Mouse (Mus musculus) regulatory T cell (primary cell): ENCODE data around the gene Arhgap18.

Experiments
- in situ Hi-C: fragments of 300-600 bp; cut with MboI, MseI; formaldehyde crosslinking; loops from one replicate; pipeline ENCODE4 v1.15.1; 2025; ENCODE audit warnings: high pct_unique_total_duplicates

Arhgap18 gene

DNA sequence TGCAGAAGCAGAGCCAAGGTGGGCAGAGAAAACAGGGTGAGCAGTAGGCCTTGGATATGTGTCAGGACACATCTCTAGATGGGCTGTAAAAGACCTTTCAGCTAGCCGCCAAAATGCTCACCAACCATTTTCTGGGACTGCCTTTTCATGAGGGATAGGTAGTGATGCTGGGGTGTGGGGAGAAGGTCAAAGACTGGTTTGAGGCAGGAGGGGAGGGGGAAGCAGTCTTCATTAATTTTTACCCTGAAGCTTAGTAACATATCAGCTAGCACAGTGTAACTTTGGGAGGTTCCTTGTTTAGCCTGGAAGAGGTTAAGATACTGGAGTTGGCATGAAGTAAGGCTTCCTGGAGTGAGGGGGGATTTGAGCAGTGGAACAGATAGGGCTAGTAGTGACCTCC is 21.0 kb downstream of the Arhgap18 start:
- in situ Hi-C loops, result no loop called here

DNA sequence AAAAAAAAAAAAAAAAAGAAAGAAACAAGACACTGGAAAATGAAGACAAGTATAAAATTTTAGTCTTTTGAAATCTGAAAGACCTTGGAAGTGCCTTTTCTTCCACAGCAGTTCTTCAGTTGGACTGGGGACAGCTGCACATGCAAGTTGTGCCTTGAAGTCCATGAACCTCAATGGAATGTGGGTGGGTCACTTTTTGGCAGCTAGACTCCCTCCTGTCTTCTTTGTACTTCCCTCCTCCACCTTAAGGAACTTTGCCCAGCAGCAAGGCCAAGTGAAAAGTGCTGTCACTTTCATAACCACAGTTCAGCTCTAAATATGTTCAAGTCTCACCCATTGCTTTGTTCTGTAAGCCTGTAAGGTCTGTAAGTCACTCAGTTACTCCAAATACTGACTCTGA is 23.2 kb downstream of the Arhgap18 start:
- in situ Hi-C loops, result no loop called here

DNA sequence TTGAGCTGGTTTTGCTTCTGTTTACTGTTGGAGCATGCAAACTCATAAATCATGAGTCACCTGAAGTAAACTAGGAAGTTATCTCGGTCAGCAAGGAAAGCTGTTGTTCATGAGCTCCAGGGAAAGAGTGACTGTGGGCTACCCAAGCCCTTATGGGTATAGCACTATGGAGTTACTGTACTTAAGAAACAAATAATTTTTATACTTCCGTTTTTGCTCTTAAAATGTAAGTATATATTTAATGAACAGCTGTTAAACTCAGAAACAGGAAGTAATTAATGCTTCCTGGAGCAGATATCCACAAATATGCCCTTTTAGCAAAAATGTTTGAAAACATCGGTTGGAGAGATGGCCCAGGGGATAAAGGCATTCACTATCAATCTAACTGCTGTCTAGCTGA is 27.4 kb downstream of the Arhgap18 start:
- in situ Hi-C loops, result no loop called here

DNA sequence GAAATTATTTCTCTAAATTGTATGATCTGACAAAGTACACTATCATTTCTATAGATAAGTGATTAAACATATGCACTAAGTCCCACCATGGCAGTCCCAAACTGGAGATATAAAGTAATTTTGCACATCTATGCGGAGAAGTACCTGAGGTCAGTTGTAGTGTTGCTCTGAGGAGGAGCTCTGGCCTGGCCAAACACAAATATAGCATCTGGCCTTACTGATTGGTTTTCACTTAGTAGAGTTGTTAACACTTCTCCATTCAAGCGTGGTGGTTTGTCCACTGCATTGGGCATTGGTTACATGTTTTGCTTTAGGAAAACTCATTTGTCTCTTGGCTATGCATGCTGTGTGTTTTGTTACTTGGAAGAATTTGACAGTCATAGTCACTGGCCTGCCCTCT is 36.5 kb downstream of the Arhgap18 start:
- in situ Hi-C loops, result no loop called here

DNA sequence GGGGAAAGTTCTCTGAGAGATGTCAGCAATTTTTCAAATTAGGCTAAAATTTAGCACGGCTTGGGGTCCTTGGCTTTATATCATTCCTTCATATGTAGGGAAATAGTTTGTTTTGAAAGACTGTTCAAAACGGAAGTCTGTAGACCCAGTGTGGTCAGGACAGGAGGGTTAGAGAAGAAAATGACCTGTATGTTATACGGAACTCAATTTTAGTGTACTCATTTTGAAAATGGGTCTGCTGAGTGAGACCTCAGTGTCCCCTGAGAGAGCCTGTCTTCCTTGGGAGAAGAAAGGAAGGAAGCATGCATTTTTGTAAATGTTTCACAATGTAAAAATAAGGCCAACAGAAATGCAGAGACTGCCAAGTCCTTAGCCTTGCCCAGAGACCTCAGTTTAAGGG is 38.6 kb downstream of the Arhgap18 start:
- in situ Hi-C loops, result no loop called here

DNA sequence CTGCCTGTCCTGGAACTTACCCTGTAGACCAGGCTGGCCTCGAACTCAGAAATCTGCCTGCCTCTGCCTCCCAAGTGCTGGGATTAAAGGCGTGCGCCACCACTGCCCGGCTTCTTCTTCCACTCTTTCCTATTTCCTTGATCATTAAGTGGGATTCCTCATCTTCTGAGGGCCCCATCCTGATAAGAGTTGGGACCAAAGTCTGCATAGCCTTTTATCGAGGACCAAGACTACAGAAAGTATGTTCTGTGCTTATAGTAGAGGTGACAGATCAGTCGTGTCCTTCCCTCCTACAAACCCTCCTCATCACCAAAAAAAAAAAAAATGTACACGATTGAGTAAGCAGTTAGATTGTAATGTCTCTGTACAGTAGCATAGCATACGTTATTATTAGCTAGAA is 39.8 kb downstream of the Arhgap18 start:
- in situ Hi-C loops, result no loop called here

DNA sequence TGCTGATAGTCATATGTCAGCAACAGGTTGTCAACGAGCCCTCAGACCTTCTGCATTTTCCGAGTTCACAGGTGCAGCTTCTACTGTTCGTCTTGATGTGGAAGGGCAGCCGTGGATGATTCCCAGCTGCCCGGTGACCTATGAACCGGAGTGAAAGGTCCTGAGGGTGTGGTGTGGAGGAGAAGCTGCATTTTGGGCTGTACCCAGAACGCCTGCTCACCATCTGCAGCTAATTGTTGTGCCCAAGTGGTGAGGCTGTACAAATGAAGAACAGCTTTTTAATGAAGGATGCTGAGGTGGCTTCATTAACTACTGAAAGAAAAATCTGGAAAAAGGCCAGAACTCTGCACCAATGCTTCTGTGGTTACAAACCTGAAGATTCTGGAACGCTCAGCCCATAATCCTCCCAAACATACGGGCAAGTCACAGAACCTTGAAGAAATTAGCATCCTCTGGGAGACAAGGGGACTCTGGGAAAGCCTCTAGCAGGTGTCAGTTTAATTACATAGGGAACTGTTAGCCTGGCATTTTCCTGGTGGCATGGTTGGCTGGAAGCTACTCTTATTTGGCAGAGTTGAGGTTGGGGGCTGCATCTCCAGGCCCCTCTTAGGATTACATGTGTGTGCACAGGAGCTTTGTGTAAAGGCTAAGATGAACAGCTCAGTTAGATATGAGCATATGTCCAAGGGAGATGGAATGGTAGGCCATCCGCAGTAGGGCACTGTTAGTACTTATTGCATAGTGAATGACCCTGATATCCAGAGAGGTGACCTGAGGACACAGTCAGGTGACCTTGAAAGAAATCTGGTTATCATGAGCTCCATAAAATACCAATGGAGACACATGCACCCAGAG is 43.4 kb downstream of the Arhgap18 start:
- in situ Hi-C loops, result no loop called here

DNA sequence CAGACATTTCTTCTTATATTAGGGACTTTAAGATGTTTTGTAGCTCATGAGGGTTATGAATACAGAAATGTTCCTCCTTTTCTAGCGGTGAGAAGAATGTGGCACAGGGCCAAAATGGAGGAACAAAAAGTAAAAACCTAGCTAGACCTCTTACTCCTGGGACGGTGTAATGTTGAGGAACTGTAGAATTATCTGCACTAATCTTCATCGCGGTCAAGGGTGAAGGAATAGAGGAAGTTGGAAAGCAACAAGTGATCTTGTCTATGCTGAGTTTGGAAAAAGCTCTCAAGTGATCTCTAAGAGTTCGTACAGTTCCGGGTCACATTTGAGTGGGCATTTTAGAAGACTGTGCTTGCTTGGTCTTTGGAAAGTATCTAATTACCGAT is 44.1 kb downstream of the Arhgap18 start:
- in situ Hi-C loops, result no loop called here

DNA sequence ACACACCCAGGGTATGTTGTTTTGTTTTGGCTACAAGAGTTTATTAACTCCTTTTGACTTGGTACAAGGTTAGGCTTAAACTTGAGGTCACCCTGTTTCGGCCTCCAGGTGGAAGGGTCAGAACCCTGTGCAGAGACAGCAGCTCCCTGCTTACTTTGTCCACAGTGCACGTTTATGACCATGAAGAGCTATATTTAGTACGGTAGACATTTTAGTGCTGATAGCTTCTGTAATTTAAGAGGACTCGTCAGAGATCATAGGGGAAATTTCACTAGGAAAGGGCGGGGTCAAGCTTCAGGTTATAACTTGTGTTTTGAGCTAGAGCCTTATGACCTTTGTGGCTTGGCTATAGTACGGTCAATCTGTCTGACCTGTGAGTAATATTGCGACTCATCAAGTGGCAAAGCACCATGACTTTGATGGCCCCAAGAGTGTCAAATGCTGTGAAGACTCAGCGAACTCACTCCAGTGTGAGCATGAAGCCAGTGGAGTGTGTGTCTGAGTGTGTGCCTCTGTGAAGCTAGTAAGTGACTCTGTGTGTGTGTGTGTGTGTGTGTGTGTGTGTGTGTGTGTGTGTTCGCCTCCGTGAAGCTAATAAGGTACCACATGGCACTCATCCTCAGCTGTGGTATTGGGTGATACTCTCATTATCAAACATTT is 45.7 kb downstream of the Arhgap18 start:
- in situ Hi-C loops, result no loop called here

DNA sequence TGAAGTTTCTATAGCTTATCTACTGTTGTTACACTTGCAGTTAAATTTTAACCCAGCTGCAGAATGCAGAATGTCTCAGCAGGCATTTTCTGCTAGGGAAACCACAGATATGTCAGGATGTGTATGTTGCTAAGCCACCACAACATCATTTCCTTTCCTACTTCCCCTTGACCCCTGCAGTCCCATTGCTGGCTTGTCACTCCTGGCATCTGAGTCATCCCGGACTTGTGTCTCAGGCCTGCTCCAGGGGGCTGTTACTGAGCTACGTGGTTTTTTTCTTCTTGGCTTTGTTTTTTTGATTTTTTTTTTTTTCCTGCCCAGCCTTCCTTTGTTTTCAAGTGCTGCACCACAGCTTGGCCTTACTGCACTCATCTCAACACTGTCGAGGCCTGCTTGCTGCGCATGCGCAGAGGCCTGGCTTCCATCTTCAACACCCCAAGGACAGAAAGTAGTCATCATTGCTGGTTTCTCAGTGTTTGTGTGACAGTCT is 46.4 kb downstream of the Arhgap18 start:
- in situ Hi-C loops, result no loop called here

DNA sequence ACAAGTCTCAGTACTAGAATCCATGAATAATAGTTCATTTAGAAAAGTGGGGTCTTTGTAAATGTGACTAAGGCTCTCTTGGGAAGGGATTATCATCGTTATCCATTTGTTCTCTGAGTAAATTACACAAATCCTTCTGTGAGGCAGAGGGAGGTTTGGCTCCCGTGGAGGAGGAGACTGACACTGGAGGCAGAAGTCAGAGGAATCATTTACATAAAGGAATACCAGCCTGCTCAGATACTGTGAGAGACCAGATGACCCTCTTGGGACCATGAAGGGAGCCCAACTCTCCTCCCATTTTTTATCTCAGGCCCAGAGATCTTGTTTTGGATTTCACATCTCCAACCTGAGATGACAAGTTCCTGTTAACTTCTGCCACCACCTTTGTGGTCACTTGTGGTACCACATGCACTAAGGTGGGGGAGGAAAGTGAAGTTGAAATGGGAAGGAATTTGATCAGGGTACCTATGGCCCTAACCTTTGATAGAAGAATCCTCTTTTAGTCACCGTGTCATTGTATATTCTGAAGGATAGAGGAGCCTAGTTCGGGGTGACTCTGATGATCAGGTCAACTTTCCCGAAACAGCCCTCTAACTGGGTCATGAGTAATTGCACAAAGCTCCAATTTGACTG is 51.2 kb downstream of the Arhgap18 start:
- in situ Hi-C loops, result no loop called here

DNA sequence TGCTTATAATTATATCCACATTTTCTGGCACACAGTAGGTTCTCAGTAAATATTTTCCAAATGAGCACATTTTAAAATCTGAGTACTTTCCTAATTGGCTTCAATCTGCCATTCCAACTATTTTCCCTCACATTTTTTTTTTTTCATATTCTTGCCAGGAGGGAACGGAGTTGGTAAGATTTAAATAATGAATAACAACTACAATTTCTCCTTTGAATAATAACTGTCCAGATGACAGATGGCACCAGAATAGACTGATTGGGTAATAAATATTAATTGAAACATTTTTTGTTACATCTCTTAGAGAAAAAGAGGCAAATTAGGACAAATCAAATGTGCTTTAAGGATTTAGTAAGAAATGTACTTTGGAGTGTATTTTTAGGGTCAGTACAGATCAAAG is 51.8 kb downstream of the Arhgap18 start:
- in situ Hi-C loops, result no loop called here

DNA sequence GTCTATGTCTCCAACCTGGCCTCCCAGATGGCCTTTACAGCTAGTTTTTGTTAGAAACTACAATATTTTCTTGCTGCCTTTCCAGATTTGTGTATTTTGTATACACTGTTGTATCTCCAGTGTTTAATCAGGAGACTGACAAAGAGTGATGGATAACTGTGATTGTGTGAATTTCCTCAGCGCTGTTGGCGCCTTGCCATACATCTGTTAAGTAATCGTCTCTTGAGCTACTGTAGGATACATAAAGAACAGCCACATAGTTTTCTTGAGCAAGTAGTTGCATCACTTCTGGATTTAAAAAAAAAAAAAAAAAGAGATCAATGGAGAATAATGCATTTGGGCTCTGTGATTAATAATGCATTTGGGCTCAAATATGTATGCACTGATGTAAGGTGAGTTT is 52.9 kb downstream of the Arhgap18 start:
- in situ Hi-C loops, result no loop called here

DNA sequence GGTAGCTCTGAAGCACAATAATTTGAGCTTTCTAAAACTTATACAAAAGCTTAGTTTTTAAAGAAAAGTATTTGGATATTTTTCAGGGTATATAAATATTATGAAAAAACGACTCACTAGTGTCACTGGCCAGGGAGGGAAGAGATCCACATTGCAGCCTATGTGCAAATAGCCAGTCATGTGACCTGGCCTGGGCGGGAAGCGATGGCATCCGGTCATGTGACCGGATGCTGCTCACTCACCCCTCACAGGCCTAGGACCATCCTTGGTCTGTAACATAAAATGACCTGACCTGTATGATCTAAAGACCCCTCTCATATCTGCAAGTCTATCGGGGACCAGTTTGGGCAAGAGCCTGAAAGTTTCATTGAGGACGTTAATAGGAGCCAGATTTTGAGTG is 56.8 kb downstream of the Arhgap18 start:
- in situ Hi-C loops, result no loop called here

DNA sequence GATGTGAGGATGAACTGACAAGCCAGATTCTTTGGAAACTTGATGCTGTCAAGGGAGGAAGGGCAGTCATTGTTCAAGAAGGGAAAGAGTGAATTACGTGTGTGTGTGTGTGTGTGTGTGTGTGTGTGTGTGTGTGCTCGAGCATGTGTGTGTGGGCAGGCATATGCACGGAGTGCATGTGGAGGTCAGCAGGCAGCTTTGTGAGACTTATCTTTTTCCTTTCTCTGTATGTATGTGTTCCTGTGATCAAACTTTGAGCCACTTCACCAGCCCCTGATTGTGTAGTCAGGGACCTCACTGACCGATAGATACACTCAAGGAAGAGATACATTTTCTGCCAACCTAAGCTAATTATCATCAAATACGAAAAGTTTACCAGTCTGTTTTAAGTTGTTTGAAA is 57.6 kb downstream of the Arhgap18 start:
- in situ Hi-C loops, result no loop called here

DNA sequence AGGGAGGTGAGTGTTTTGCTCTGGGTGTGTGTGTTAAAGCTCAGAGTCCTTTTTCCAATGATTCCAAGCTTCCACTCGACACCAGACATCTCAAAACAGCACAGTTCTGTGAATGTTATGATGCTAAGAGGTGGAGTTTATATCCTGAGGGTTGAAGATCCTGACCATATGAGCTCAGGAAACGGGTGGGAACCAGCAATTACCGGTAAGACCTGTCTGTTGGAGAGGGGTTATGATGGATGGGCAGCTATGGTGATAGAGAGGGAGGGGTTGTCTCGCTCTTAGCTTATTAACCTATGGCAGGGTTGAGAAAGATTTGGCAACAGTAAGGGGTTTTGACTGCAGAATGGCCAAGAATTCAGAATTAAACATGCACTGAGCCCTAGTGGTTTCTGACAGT is 58.1 kb downstream of the Arhgap18 start:
- in situ Hi-C loops, result no loop called here

DNA sequence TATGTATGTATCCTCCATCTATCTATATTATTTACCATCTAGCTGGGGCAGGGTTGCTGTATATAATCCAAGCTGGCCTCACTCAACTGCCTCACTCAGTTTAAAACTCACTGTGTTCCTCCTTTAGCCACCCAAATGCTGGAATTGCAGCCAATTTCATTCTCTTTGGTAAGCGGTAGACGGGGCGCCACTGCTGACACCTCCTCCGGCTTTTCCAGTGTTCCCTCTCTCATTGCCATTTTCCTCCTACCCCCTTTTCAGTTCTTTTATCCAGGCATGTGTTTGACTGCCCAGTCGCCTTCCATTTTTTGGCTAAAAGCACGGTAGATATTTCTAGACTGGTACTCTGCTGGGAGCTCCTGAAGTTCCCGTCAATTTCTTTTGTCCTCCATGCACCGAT is 62.4 kb downstream of the Arhgap18 start:
- in situ Hi-C loops, result no loop called here

DNA sequence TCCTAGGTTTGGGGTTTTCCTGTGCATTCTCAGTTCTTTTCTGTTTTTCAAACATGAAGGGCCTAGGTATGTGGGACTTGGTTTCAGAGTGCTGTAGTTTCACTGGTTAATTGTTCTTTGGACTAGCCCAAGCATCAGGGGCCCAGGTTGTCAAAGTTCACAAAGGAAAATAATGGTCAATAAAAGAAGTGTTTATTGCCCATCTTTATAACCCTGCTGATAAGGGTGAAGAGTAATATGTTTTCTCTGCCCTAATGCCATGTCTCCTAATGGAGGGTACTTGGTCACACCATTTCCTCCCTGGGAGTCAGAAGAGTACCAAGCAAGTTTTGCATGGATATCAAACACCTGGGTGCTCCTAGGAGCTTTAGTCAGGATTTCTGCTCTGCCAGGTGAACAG is 67.1 kb downstream of the Arhgap18 start:
- in situ Hi-C loops, result no loop called here

DNA sequence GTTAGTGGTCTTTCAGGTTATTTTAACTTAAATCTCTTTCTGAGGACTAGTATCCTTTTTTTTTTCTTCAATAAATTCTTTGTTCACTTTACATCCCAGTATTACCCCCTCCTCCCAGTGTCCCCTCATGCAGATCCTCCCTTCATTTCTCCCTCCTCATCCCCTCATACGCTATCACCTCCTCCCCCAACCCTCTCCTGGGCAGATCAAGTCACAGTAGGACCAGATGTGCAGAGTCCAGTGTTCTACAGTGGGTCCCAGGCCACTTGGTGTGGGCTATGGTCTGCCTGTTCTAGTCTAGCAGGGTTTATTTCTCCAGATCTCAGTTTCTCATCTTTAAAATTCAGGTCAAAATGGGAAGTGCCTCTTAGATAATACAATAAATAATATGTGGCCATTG is 67.7 kb downstream of the Arhgap18 start:
- in situ Hi-C loops, result no loop called here

DNA sequence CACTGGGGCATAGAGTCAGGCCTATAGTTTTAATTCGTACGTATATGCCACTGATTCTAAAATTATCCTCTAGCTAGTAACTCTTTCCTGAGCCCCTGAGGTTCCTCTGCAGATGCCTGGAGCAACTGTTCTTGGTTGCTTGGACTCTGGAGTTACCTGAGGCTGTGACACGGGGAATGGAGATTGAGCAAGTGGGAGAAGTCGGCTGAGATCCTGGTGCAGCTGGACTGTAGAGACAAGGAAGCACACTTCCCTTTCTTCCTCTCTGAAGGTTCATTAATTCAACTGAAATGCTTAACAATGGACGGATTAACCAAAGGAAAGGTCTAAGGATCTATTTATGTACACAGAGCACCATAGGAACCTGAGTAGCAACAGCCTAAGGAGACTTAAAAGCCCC is 70.8 kb downstream of the Arhgap18 start:
- in situ Hi-C loops, result no loop called here

DNA sequence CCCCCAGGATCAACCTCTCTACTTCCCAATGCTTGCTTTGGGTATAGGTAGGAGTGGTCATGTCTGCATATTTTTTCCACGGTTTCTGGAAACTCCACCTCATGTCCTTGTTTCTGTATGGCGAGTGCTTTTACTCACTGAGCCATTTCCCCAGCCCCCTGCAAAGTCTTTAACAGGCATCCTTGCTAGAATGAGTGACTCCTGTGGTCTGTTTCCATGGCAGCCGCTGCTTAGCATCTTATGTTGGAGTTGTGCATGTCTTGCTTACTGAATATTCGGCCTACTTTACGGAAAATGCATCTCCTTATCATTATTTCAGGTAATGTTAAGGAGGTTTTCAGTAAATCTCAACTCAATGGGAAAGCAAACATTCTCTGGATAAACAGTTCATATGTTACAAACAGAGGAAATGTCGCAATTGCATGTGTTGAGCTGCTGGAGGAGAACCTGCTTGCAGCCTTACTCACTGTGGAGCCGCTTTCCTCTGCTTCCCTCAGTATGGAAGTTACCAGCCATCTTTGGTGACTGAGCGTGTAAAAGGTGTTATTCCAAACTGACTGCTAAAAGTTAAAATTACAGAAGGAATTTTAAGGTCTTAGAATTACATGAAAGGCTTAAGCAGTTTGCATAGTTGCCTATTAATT is 72.1 kb downstream of the Arhgap18 start:
- in situ Hi-C loops, result no loop called here

DNA sequence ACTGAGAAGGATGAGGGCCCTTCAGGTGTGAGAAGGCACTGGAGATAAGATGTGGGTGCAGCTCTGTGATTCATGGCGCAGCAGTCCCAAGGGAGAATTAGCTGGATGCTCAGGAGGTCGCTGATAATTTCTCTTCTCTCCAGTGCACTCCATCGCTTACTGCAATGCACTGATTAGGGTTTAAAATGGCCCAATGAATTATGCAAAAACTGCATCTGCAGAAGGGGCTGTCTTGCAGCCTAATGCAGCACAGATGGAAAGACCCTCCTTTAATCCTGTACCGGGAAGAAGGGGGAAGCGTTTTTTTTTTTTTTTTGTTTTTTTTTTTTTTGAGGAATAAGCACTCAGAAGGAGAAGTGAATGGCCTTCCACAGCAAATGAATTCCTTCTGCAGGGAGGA is 74.1 kb downstream of the Arhgap18 start:
- in situ Hi-C loops, result no loop called here
